25 mouse cellular contexts compared by ENCODE assay signal in genomic region chr13:112193676-112194075, GRCm38 (mm10).
"Had no signal": no experiment of that assay in that cellular context is flagged by ENCODE, and none has a peak within 500 bp of the region (broad histone marks: within the 10 kb centered on the region; RNA-seq: fewer than 3 reads in every experiment).

No protein-coding gene starts in this region.

- H3K27me3 ChIP-seq: heart, embryonic 13.5 days; heart, embryonic 15.5 days; hindbrain, embryonic 12.5 days; limb, embryonic 15.5 days; liver, embryonic 12.5 days had no signal

- H3K36me3 ChIP-seq: heart, embryonic 13.5 days; heart, embryonic 15.5 days; hindbrain, embryonic 12.5 days; limb, embryonic 13.5 days; limb, embryonic 15.5 days; liver, embryonic 12.5 days had no signal

- H3K9ac ChIP-seq: heart, embryonic 13.5 days; heart, embryonic 15.5 days; hindbrain, embryonic 12.5 days; hindbrain, embryonic 14.5 days; limb, embryonic 13.5 days; limb, embryonic 15.5 days; liver, embryonic 12.5 days; liver, embryonic 14.5 days had no signal

- H3K9me3 ChIP-seq: heart, embryonic 13.5 days; heart, embryonic 15.5 days; hindbrain, embryonic 12.5 days; limb, embryonic 13.5 days; limb, embryonic 15.5 days; liver, embryonic 12.5 days had no signal

- ATAC-seq: hindbrain, embryonic 16.5 days; intestine, embryonic 16.5 days; liver, embryonic 12.5 days had no signal

- H3K27ac ChIP-seq: heart, embryonic 13.5 days; heart, embryonic 15.5 days; hindbrain, embryonic 12.5 days; hindbrain, embryonic 14.5 days; limb, embryonic 13.5 days; limb, embryonic 15.5 days; liver, embryonic 12.5 days; liver, embryonic 14.5 days had no signal

- H3K4me2 ChIP-seq: heart, embryonic 11.5 days; heart, embryonic 13.5 days; heart, embryonic 15.5 days; hindbrain, embryonic 12.5 days; hindbrain, embryonic 14.5 days; limb, embryonic 13.5 days; limb, embryonic 15.5 days; liver, embryonic 12.5 days had no signal

- DNase-seq: gastrocnemius, postnatal 14 days; gastrocnemius, postnatal 36 days; heart, adult 18-20 months; heart, postnatal 14 days; heart, postnatal 36 days; kidney, adult 11 months; kidney, adult 2 months; kidney, adult 9 months; kidney, postnatal 10 days; kidney, postnatal 25 days; kidney, postnatal 4 days; layer of hippocampus, adult 9-11 months; layer of hippocampus, postnatal 36 days; left cerebral cortex, postnatal 4 days had no signal

- H3K4me3 ChIP-seq: heart, embryonic 13.5 days; heart, embryonic 15.5 days; hindbrain, embryonic 12.5 days; limb, embryonic 13.5 days; limb, embryonic 15.5 days; liver, embryonic 12.5 days had no signal

- H3K4me1 ChIP-seq: liver, embryonic 12.5 days had no signal
